Mouse (Mus musculus): ENCODE measurements around the gene Lrp8. TPM values are rescaled to one million over a fixed set of nuclear protein-coding genes. Genes with fewer than 3 reads are reported as not detected.

Gene Lrp8
- polyA plus RNA-seq, 1 experiment from 2014 or later: 0.82 TPM

GRCm38 (mm10) chr4:107899211-107899927, 97.3 kb downstream of the Lrp8 start:
- no peak for TF ChIP-seq CTCF (IDR thresholded peaks at IDR 0.05; ENCODE audit: low read depth)
- no peak for DNase-seq (ENCODE audit: low spot score)
- Histone ChIP-seq H3K4me2 (ENCODE audit: low read length) (no peak overlapping the region), H3K4me1 (replicated peaks; ENCODE audit: insufficient read depth, low read length) (no peaks in the 10 kb centered on the region), H3K36me3 (ENCODE audit: insufficient read depth, low read length) (peaks cover 43% of the 10 kb centered on the region), H3K9me3 (replicated peaks; ENCODE audit: low read length) (no peaks in the 10 kb centered on the region), H3K27ac (no peak overlapping the region), H3K4me3 (replicated peaks; ENCODE audit: low read depth, low read length) (no peak overlapping the region), H3K27me3 (ENCODE audit: insufficient read depth, low read length) (no peaks in the 10 kb centered on the region), H3K9ac (ENCODE audit: low read depth, low read length) (no peak overlapping the region)
- ATAC-seq (replicated peaks; ENCODE audit: low FRiP score, low read depth): no peak
- WGBS: 73% methylated on average over 5 of the region's 5 CpGs

DNA sequence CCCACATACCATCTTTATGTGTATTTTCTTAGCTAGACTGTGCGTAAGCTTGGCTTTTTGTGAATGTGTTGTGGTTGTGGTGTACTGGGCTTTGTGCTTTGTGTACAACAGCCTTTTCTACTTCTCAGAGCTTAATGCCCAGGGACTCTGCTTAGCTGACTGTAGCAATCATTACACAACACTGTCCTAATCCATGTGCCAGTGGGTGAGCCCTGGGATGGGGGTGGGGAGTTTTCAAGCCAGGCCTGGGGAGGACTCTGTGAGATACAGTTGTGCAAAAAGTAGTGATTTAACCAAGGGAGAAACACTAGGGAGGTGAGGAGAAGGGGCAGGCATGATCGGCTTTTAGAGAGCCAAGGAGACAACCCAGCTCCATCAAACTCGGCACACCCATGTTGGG, 98.1 kb downstream of the Lrp8 start:
- no peak overlapping the region for H3K4me3 ChIP-seq (replicated peaks; ENCODE audit: low read depth, low read length)
- ATAC-seq (replicated peaks; ENCODE audit: low FRiP score, low read depth): no peak

GRCm38 (mm10) chr4:107904252-107904651, 102.2 kb downstream of the Lrp8 start:
- Histone ChIP-seq H3K36me3 (ENCODE audit: insufficient read depth, low read length) (peaks cover 40% of the 10 kb centered on the region; the same call in 1 of the 2 replicates), H3K27ac (no peak overlapping the region), H3K4me1 (replicated peaks; ENCODE audit: insufficient read depth, low read length) (no peaks in the 10 kb centered on the region), H3K9ac (ENCODE audit: low read depth, low read length) (no peak overlapping the region), H3K9me3 (replicated peaks; ENCODE audit: low read length) (no peaks in the 10 kb centered on the region), H3K4me3 (replicated peaks; ENCODE audit: low read depth, low read length) (no peak overlapping the region), H3K4me2 (ENCODE audit: low read length) (no peak overlapping the region), H3K27me3 (ENCODE audit: insufficient read depth, low read length) (no peaks in the 10 kb centered on the region)
- ATAC-seq (replicated peaks; ENCODE audit: low FRiP score, low read depth): no peak
- TF ChIP-seq CTCF (IDR thresholded peaks at IDR 0.05; ENCODE audit: low read depth): no peak
- no peak for DNase-seq (ENCODE audit: low spot score)
- WGBS: 91% methylated on average over 10 of the region's 10 CpGs

More for the DNA sequence above, 98.1 kb downstream of the Lrp8 start:
- Histone ChIP-seq H3K36me3 (ENCODE audit: insufficient read depth, low read length) (peaks cover 50% of the 10 kb centered on the region), H3K9me3 (replicated peaks; ENCODE audit: low read length) (no peaks in the 10 kb centered on the region), H3K9ac (ENCODE audit: low read depth, low read length) (no peak overlapping the region), H3K4me2 (ENCODE audit: low read length) (no peak overlapping the region), H3K27ac (no peak overlapping the region), H3K4me1 (replicated peaks; ENCODE audit: insufficient read depth, low read length) (no peaks in the 10 kb centered on the region), H3K27me3 (ENCODE audit: insufficient read depth, low read length) (no peaks in the 10 kb centered on the region)
- WGBS: 91% methylated on average over 3 of the region's 3 CpGs
- no peak for DNase-seq (ENCODE audit: low spot score)
- no peak for TF ChIP-seq CTCF (IDR thresholded peaks at IDR 0.05; ENCODE audit: low read depth)

DNA sequence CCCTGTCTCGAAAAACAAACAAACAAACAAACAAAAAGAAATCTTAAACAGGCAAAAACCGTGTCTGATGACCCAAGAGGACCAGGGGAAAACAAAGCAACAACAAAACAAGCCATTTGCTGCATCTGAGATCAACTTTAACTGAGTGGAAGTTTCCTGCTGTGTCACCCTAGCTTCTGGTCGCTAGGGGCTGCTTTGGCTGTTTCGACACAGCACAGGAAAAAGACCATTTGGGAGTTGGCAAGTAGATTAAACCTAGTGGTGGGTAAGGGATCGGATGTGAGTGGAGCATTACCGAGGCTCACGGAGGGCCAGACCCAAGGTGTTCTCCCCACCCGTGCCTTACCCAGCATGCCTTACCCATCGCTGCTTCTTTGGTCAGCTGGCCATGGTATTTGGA, 104.5 kb downstream of the Lrp8 start:
- Histone ChIP-seq H3K27ac (no peak overlapping the region), H3K36me3 (ENCODE audit: insufficient read depth, low read length) (peaks cover 51% of the 10 kb centered on the region; the same call in 1 of the 2 replicates), H3K27me3 (ENCODE audit: insufficient read depth, low read length) (no peaks in the 10 kb centered on the region), H3K4me1 (replicated peaks; ENCODE audit: insufficient read depth, low read length) (no peaks in the 10 kb centered on the region), H3K4me3 (replicated peaks; ENCODE audit: low read depth, low read length) (no peak overlapping the region), H3K9me3 (replicated peaks; ENCODE audit: low read length) (no peaks in the 10 kb centered on the region), H3K9ac (ENCODE audit: low read depth, low read length) (no peak overlapping the region), H3K4me2 (ENCODE audit: low read length) (no peak overlapping the region)
- ATAC-seq (replicated peaks; ENCODE audit: low FRiP score, low read depth): no peak
- no peak for DNase-seq (ENCODE audit: low spot score)
- TF ChIP-seq CTCF (IDR thresholded peaks at IDR 0.05; ENCODE audit: low read depth): no peak
- WGBS: 94% methylated on average over 9 of the region's 9 CpGs

DNA sequence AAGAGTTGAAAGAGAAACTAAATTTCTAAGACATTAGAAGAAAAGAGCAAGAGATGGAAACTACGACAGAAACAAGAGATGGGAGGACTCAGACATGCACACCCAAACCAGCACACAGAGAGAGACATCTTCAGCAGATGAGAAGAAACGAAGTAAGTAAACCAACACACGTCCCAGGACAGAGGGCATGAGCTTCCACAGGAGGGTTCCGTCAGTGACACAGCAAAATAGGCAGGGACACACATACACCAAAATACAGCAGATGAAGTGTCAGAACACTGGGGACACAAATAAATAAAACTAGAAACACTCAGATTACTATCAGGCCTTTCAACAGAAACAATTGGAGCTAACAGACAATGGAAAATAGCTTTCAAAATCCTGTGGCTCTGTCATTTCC, 108.0 kb downstream of the Lrp8 start:
- H3K9ac ChIP-seq (ENCODE audit: low read depth, low read length): no peak overlapping the region
- no peak overlapping the region for H3K4me3 ChIP-seq (replicated peaks; ENCODE audit: low read depth, low read length)
- H3K36me3 ChIP-seq (ENCODE audit: insufficient read depth, low read length): peaks cover 53% of the 10 kb centered on the region; the same call in 1 of the 2 replicates
- 84% methylated on average over 4 of the region's 4 CpGs for WGBS
- H3K4me1 ChIP-seq (replicated peaks; ENCODE audit: insufficient read depth, low read length): no peaks in the 10 kb centered on the region
- no peak for TF ChIP-seq CTCF (IDR thresholded peaks at IDR 0.05; ENCODE audit: low read depth)
- no peaks in the 10 kb centered on the region for H3K9me3 ChIP-seq (replicated peaks; ENCODE audit: low read length)
- ATAC-seq (replicated peaks; ENCODE audit: low FRiP score, low read depth) (no peak), DNase-seq (ENCODE audit: low spot score) (no peak)
- H3K4me2 ChIP-seq (ENCODE audit: low read length): no peak overlapping the region
- no peaks in the 10 kb centered on the region for H3K27me3 ChIP-seq (ENCODE audit: insufficient read depth, low read length)
- H3K27ac ChIP-seq: no peak overlapping the region

GRCm38 (mm10) chr4:107920336-107920735, 118.3 kb downstream of the Lrp8 start:
- Histone ChIP-seq H3K4me3 (replicated peaks; ENCODE audit: low read depth, low read length) (no peak overlapping the region), H3K4me2 (ENCODE audit: low read length) (no peak overlapping the region), H3K4me1 (replicated peaks; ENCODE audit: insufficient read depth, low read length) (peaks cover 19% of the 10 kb centered on the region), H3K36me3 (ENCODE audit: insufficient read depth, low read length) (no peaks in the 10 kb centered on the region), H3K9me3 (replicated peaks; ENCODE audit: low read length) (no peaks in the 10 kb centered on the region), H3K9ac (ENCODE audit: low read depth, low read length) (no peak overlapping the region), H3K27ac (no peak overlapping the region), H3K27me3 (ENCODE audit: insufficient read depth, low read length) (no peaks in the 10 kb centered on the region)
- 73% methylated on average over 2 of the region's 2 CpGs for whole genome bisulfite sequencing
- ATAC-seq (replicated peaks; ENCODE audit: low FRiP score, low read depth) (no peak), DNase-seq (ENCODE audit: low spot score) (no peak)
- TF ChIP-seq CTCF (IDR thresholded peaks at IDR 0.05; ENCODE audit: low read depth): no peak
